ENCODE assay signal across 12 mouse cellular contexts in genomic region chr13:34964866-34965265, GRCm38 (mm10). TPM values are rescaled to one million over a fixed set of nuclear protein-coding genes. Genes with fewer than 3 reads are reported as not detected.
A peak's percentile ranks its signal among the peaks of the same experiment; 100 is the strongest.
DNase-seq lines count a peak whose midpoint lies in the region; ATAC-seq lines count a peak whose summit lies in the region.
"Had no signal": no experiment of that assay in that cellular context is flagged by ENCODE, and none has a peak within 500 bp of the region (broad histone marks: within the 10 kb centered on the region; RNA-seq: fewer than 3 reads in every experiment).

No protein-coding gene starts in this region.

- H3K4me1 ChIP-seq in heart, embryonic 13.5 days, result peaks cover 8% of the 10 kb centered on the region
- peaks cover 17% of the 10 kb centered on the region for H3K4me1 ChIP-seq in hindbrain, embryonic 13.5 days (replicated peaks)
- peaks cover 18% of the 10 kb centered on the region for H3K4me1 ChIP-seq in midbrain, embryonic 10.5 days

- no peak overlapping the region for H3K27ac ChIP-seq in heart, embryonic 13.5 days (replicated peaks)
- no peak overlapping the region for H3K27ac ChIP-seq in hindbrain, embryonic 13.5 days
- no peak overlapping the region for H3K27ac ChIP-seq in midbrain, embryonic 10.5 days (replicated peaks)

- peak overlapping the region; percentile 61 for H3K4me3 ChIP-seq in heart, embryonic 13.5 days
- peak overlapping the region; percentile 41 for H3K4me3 ChIP-seq in hindbrain, embryonic 13.5 days
- peak overlapping the region; percentile 62 for H3K4me3 ChIP-seq in midbrain, embryonic 10.5 days

- intact Hi-C loops in heart, postnatal 25 days (cut with DNase I), result no loop called here
- intact Hi-C loops in gastrocnemius, postnatal 36 days (cut with DNase I), result no loop called here

- 18% methylated on average over 5 of the region's 5 CpGs for WGBS in heart, embryonic 13.5 days
- WGBS in hindbrain, embryonic 13.5 days, result 4% methylated on average over 5 of the region's 5 CpGs
- 4% methylated on average over 5 of the region's 5 CpGs for WGBS in midbrain, embryonic 10.5 days

- no peak for ATAC-seq in heart, embryonic 13.5 days (ENCODE audit: extremely low read depth, insufficient number of reproducible peaks, low FRiP score, low TSS enrichment)
- ATAC-seq in hindbrain, embryonic 13.5 days (ENCODE audit: low FRiP score), result peak; percentile 57; the same call in 1 of the 2 replicates

- peak overlapping the region; percentile 93 for H3K4me2 ChIP-seq in heart, embryonic 13.5 days
- H3K4me2 ChIP-seq in hindbrain, embryonic 13.5 days, result peak overlapping the region; percentile 65

- H3K27me3 ChIP-seq in heart, embryonic 13.5 days (replicated peaks), result peaks cover 28% of the 10 kb centered on the region
- peaks cover 21% of the 10 kb centered on the region for H3K27me3 ChIP-seq in hindbrain, embryonic 13.5 days
- peaks cover 44% of the 10 kb centered on the region for H3K27me3 ChIP-seq in midbrain, embryonic 10.5 days (ENCODE audit: low read depth, poor library complexity, severe bottlenecking)
- H3K27me3 ChIP-seq: CH12.LX had no signal

- H3K9ac ChIP-seq in heart, embryonic 13.5 days, result no peak overlapping the region
- no peak overlapping the region for H3K9ac ChIP-seq in hindbrain, embryonic 13.5 days

- no peaks in the 10 kb centered on the region for H3K9me3 ChIP-seq in heart, embryonic 13.5 days
- H3K9me3 ChIP-seq in hindbrain, embryonic 13.5 days, result no peaks in the 10 kb centered on the region
- H3K9me3 ChIP-seq in midbrain, embryonic 10.5 days (replicated peaks), result no peaks in the 10 kb centered on the region

- no peak for DNase-seq in heart, postnatal 25 days (ENCODE audit: low spot score)
- peak; percentile 82 for DNase-seq in ZHBTc4 (ENCODE audit: low read depth, low spot score)
- DNase-seq in midbrain, embryonic 10.5 days (ENCODE audit: low spot score), result no peak
- no peak for DNase-seq in left cerebral cortex, adult 8-10 months (ENCODE audit: low spot score in 2 of 2)
- no peak for DNase-seq in spleen, postnatal 36 days (ENCODE audit: low spot score in 2 of 2)
- no peak for DNase-seq in gastrocnemius, postnatal 36 days
- DNase-seq: cerebellum, adult 9-11 months; layer of hippocampus, postnatal 36 days; right cerebral cortex, postnatal 14 days had no signal

- H3K36me3 ChIP-seq in heart, embryonic 13.5 days, result no peaks in the 10 kb centered on the region
- H3K36me3 ChIP-seq in hindbrain, embryonic 13.5 days, result no peaks in the 10 kb centered on the region
- H3K36me3 ChIP-seq in midbrain, embryonic 10.5 days, result no peaks in the 10 kb centered on the region

RNA-seq across cellular contexts. Expression of gene Eci3, which starts 1.3 kb away (rescaled TPM):
- polyA plus RNA-seq in heart, embryonic 13.5 days (2015; fragmentation: Nextera tagmentation; extraction: Ambion mirVana), result 0.23 and 0.25 TPM in 2 replicates
- total RNA-seq in heart, postnatal 25 days (2021), result 1 to 10 TPM; 1.7 to 2.7 TPM
- 0.44 and 0.65 TPM in 2 replicates for polyA plus RNA-seq in hindbrain, embryonic 13.5 days (2015; fragmentation: Nextera tagmentation; extraction: Ambion mirVana)
- polyA plus RNA-seq in midbrain, embryonic 10.5 days (2016; fragmentation: Nextera tagmentation; extraction: Ambion mirVana), result 0.32 and 0.68 TPM in 2 replicates
- total RNA-seq in left cerebral cortex, adult 8-10 months (2022), result 1 to 10 TPM in 2 of 4 experiments, under 1 TPM in 2; 0.41 to 2.0 (median 0.90) TPM
- total RNA-seq in gastrocnemius, postnatal 36 days (2021), result 1 to 10 TPM in 1 of 2 experiments, under 1 TPM in 1; 0.47 to 1.1 TPM
- total RNA-seq: CH12.LX had no signal

RNA-seq across cellular contexts. Expression of gene 4933417A18Rik, which starts 40.7 kb away (rescaled TPM):
- not detected in 2 replicates for polyA plus RNA-seq in heart, embryonic 13.5 days (2015; fragmentation: Nextera tagmentation; extraction: Ambion mirVana)
- not detected for total RNA-seq in heart, postnatal 25 days (2021)
- not detected in 2 replicates for polyA plus RNA-seq in hindbrain, embryonic 13.5 days (2015; fragmentation: Nextera tagmentation; extraction: Ambion mirVana)
- not detected in 2 replicates for polyA plus RNA-seq in midbrain, embryonic 10.5 days (2016; fragmentation: Nextera tagmentation; extraction: Ambion mirVana)
- not detected for total RNA-seq in left cerebral cortex, adult 8-10 months (2022)
- not detected for total RNA-seq in gastrocnemius, postnatal 36 days (2021)
- total RNA-seq: CH12.LX; layer of hippocampus, postnatal 36 days had no signal

RNA-seq across cellular contexts. Expression of gene Fam217a, which starts 40.8 kb away (rescaled TPM):
- polyA plus RNA-seq in heart, embryonic 13.5 days (2015; fragmentation: Nextera tagmentation; extraction: Ambion mirVana), result 2.0 and 2.2 TPM in 2 replicates
- total RNA-seq in heart, postnatal 25 days (2021), result under 1 TPM; 0.10 to 0.22 TPM
- polyA plus RNA-seq in hindbrain, embryonic 13.5 days (2015; fragmentation: Nextera tagmentation; extraction: Ambion mirVana), result 0.87 and 1.2 TPM in 2 replicates
- 0.62 and 0.95 TPM in 2 replicates for polyA plus RNA-seq in midbrain, embryonic 10.5 days (2016; fragmentation: Nextera tagmentation; extraction: Ambion mirVana)
- total RNA-seq in left cerebral cortex, adult 8-10 months (2022), result 1 to 10 TPM in 3 of 4 experiments, under 1 TPM in 1; 0.98 to 1.6 (median 1.3) TPM
- under 1 TPM in 1 of 2 experiments, not detected in 1; 0.15 TPM for total RNA-seq in gastrocnemius, postnatal 36 days (2021)
- total RNA-seq: CH12.LX had no signal
